20 mouse cellular contexts compared by ENCODE assay signal in genomic region chr11:101729308-101729707, GRCm38 (mm10). TPM values are rescaled to one million over a fixed set of nuclear protein-coding genes. Genes with fewer than 3 reads are reported as not detected.
DNase-seq lines count a peak whose midpoint lies in the region; ATAC-seq and TF ChIP-seq lines count a peak whose summit lies in the region.
"Had no signal": no experiment of that assay in that cellular context is flagged by ENCODE, and none has a peak within 500 bp of the region (broad histone marks: within the 10 kb centered on the region; RNA-seq: fewer than 3 reads in every experiment).

No protein-coding gene starts in this region.

- no peaks in the 10 kb centered on the region for H3K36me3 ChIP-seq in intestine, embryonic 16.5 days (ENCODE audit: control insufficient read depth, insufficient read depth, low read length)
- H3K36me3 ChIP-seq in intestine, postnatal 0 days (ENCODE audit: control insufficient read depth, insufficient read depth) = no peaks in the 10 kb centered on the region
- no peaks in the 10 kb centered on the region for H3K36me3 ChIP-seq in stomach, embryonic 16.5 days (ENCODE audit: control insufficient read depth, insufficient read depth, low read length)
- no peaks in the 10 kb centered on the region for H3K36me3 ChIP-seq in kidney, adult 2 months (ENCODE audit: control insufficient read depth, insufficient read depth, low read length)
- H3K36me3 ChIP-seq: forebrain, embryonic 15.5 days; heart, embryonic 12.5 days had no signal

- no peak overlapping the region for H3K4me2 ChIP-seq in intestine, embryonic 16.5 days (ENCODE audit: low read depth, low read length)
- no peak overlapping the region for H3K4me2 ChIP-seq in intestine, postnatal 0 days (replicated peaks; ENCODE audit: low read depth)
- H3K4me2 ChIP-seq in stomach, embryonic 16.5 days (ENCODE audit: low read depth, low read length) = no peak overlapping the region
- H3K4me2 ChIP-seq: forebrain, embryonic 15.5 days; heart, embryonic 12.5 days; hindbrain, embryonic 14.5 days had no signal

- H3K4me3 ChIP-seq in intestine, embryonic 16.5 days (ENCODE audit: low read length) = no peak overlapping the region
- H3K4me3 ChIP-seq in intestine, postnatal 0 days (ENCODE audit: low read depth, low read length) = no peak overlapping the region
- no peak overlapping the region for H3K4me3 ChIP-seq in stomach, embryonic 16.5 days (replicated peaks; ENCODE audit: low read length)
- no peak overlapping the region for H3K4me3 ChIP-seq in kidney, adult 2 months (ENCODE audit: insufficient read depth, low read depth, low read length)
- H3K4me3 ChIP-seq: forebrain, embryonic 15.5 days; heart, adult 2 months; heart, embryonic 12.5 days; hindbrain, embryonic 10.5 days had no signal

- TF ChIP-seq POLR2A in kidney, adult 2 months (IDR thresholded peaks at IDR 0.05; ENCODE audit: low read depth, low read length) = no peak

- 13% methylated on average over 3 of the region's 3 CpGs for WGBS in intestine, embryonic 16.5 days
- 23% methylated on average over 3 of the region's 3 CpGs for WGBS in intestine, postnatal 0 days
- WGBS in stomach, embryonic 16.5 days = 8% methylated on average over 3 of the region's 3 CpGs
- 69% methylated on average over 3 of the region's 3 CpGs for WGBS in kidney, adult 2 months

- TF ChIP-seq CTCF in intestine, postnatal 0 days (IDR thresholded peaks at IDR 0.05; ENCODE audit: low read depth) = no peak
- TF ChIP-seq CTCF in kidney, adult 2 months (conservative IDR thresholded peaks at IDR 0.05; ENCODE audit: insufficient read depth, insufficient read length, low read depth, low read length) = no peak

- no peaks in the 10 kb centered on the region for H3K27me3 ChIP-seq in intestine, embryonic 16.5 days (replicated peaks; ENCODE audit: control insufficient read depth, insufficient read depth, low read length)
- H3K27me3 ChIP-seq in intestine, postnatal 0 days (replicated peaks; ENCODE audit: control insufficient read depth, insufficient read depth, low read length) = no peaks in the 10 kb centered on the region
- no peaks in the 10 kb centered on the region for H3K27me3 ChIP-seq in stomach, embryonic 16.5 days (ENCODE audit: control insufficient read depth, insufficient read depth, low read length)
- H3K27me3 ChIP-seq in kidney, adult 2 months (replicated peaks; ENCODE audit: control insufficient read depth, insufficient read depth, low read length) = no peaks in the 10 kb centered on the region
- H3K27me3 ChIP-seq: forebrain, embryonic 15.5 days; heart, embryonic 12.5 days had no signal

- peaks cover 9% of the 10 kb centered on the region for H3K4me1 ChIP-seq in intestine, embryonic 16.5 days (ENCODE audit: control insufficient read depth, insufficient read depth, low read length)
- H3K4me1 ChIP-seq in intestine, postnatal 0 days (replicated peaks; ENCODE audit: control insufficient read depth, insufficient read depth, low read length) = no peaks in the 10 kb centered on the region
- peaks cover 11% of the 10 kb centered on the region; the same call in 1 of the 2 replicates for H3K4me1 ChIP-seq in stomach, embryonic 16.5 days (ENCODE audit: control insufficient read depth, insufficient read depth, low read length)
- peaks cover 4% of the 10 kb centered on the region; the same call in 1 of the 2 replicates for H3K4me1 ChIP-seq in kidney, adult 2 months (ENCODE audit: control insufficient read depth, insufficient read depth, low read length)

- H3K27ac ChIP-seq in intestine, embryonic 16.5 days (ENCODE audit: low read length) = 0 out of 2 replicates have a peak overlapping the region, but pooled peaks have one; percentile 5
- H3K27ac ChIP-seq in intestine, postnatal 0 days (ENCODE audit: low read depth, low read length) = no peak overlapping the region
- 0 out of 2 replicates have a peak overlapping the region, but pooled peaks have one; percentile 2 for H3K27ac ChIP-seq in stomach, embryonic 16.5 days (ENCODE audit: low read length)
- no peak overlapping the region for H3K27ac ChIP-seq in kidney, adult 2 months (ENCODE audit: insufficient read depth, low read depth, low read length)
- H3K27ac ChIP-seq: forebrain, embryonic 15.5 days; heart, adult 2 months; hindbrain, embryonic 10.5 days; hindbrain, embryonic 14.5 days had no signal

- no peak overlapping the region for H3K9ac ChIP-seq in intestine, embryonic 16.5 days (ENCODE audit: low read depth, low read length)
- H3K9ac ChIP-seq in intestine, postnatal 0 days (ENCODE audit: low read depth, low read length) = no peak overlapping the region
- H3K9ac ChIP-seq in stomach, embryonic 16.5 days (ENCODE audit: low read length) = no peak overlapping the region
- H3K9ac ChIP-seq: forebrain, embryonic 15.5 days; heart, embryonic 12.5 days; hindbrain, embryonic 14.5 days had no signal

- H3K9me3 ChIP-seq in intestine, embryonic 16.5 days (ENCODE audit: control insufficient read depth, low read length) = no peaks in the 10 kb centered on the region
- no peaks in the 10 kb centered on the region for H3K9me3 ChIP-seq in intestine, postnatal 0 days (ENCODE audit: control insufficient read depth)
- H3K9me3 ChIP-seq in stomach, embryonic 16.5 days (replicated peaks; ENCODE audit: control insufficient read depth, low read length) = no peaks in the 10 kb centered on the region
- H3K9me3 ChIP-seq: forebrain, embryonic 15.5 days; G1E; heart, embryonic 12.5 days; hindbrain, embryonic 10.5 days had no signal

- peak; percentile 18 to 38 for DNase-seq in adrenal gland, adult (ENCODE audit: inconsistent age in 2 of 2, low spot score in 1 of 2)
- no peak for DNase-seq in adrenal gland, postnatal 10 days
- DNase-seq in MN1 (ENCODE audit: low spot score) = peak; percentile 32
- DNase-seq in retina, postnatal 1 day = no peak
- no peak for DNase-seq in kidney, adult 2 months
- DNase-seq: B cell, adult 2 months; cerebellum, adult 11-12 months; cerebellum, adult 9-10 months; cerebellum, postnatal 25 days; gastrocnemius, postnatal 36 days; heart, adult 2 months had no signal

- ATAC-seq in intestine, embryonic 16.5 days = no peak
- ATAC-seq in intestine, postnatal 0 days = no peak
- no peak for ATAC-seq in stomach, embryonic 16.5 days (ENCODE audit: insufficient read depth, low FRiP score)
- ATAC-seq: CD4-positive, CD25-positive, alpha-beta regulatory T cell, adult 4 months; forebrain, embryonic 15.5 days had no signal

RNA-seq across cellular contexts. Expression of gene Dhx8, which starts 3.4 kb away (rescaled TPM):
- total RNA-seq in adrenal gland, postnatal 10 days (2021) = 10 to 100 TPM; 23.6 to 24.4 TPM
- polyA plus RNA-seq in intestine, embryonic 16.5 days (2015; fragmentation: Nextera tagmentation; extraction: Ambion mirVana) = 21.4 and 23.0 TPM in 2 replicates
- polyA plus RNA-seq in intestine, postnatal 0 days (2015; fragmentation: Nextera tagmentation; extraction: Ambion mirVana) = 11.6 and 14.1 TPM in 2 replicates
- 28.5 and 29.4 TPM in 2 replicates for polyA plus RNA-seq in stomach, embryonic 16.5 days (2015; fragmentation: Nextera tagmentation; extraction: Ambion mirVana)
- 9.8 and 10.6 TPM in 2 replicates for polyA plus RNA-seq in kidney, adult 2 months (2012; rRNA removed)

RNA-seq across cellular contexts. Expression of gene Etv4, which starts 55.9 kb away (rescaled TPM):
- 1 to 10 TPM; 3.2 to 3.9 TPM for total RNA-seq in adrenal gland, postnatal 10 days (2021)
- 3.8 and 4.8 TPM in 2 replicates for polyA plus RNA-seq in intestine, embryonic 16.5 days (2015; fragmentation: Nextera tagmentation; extraction: Ambion mirVana)
- 1.8 and 1.9 TPM in 2 replicates for polyA plus RNA-seq in intestine, postnatal 0 days (2015; fragmentation: Nextera tagmentation; extraction: Ambion mirVana)
- 4.9 and 6.6 TPM in 2 replicates for polyA plus RNA-seq in stomach, embryonic 16.5 days (2015; fragmentation: Nextera tagmentation; extraction: Ambion mirVana)
- 1.1 and 1.3 TPM in 2 replicates for polyA plus RNA-seq in kidney, adult 2 months (2012; rRNA removed)
- total RNA-seq: heart, adult 2 months had no signal
- polyA plus RNA-seq: CD4-positive, CD25-positive, alpha-beta regulatory T cell, adult 4 months had no signal

Comparison
In these comparisons a context has a peak if more than half of its experiments do, and no peak if none do; other contexts are left out.
1. DNase-seq: peak in adrenal gland, adult (2 of 2) and MN1 (single experiment); none in adrenal gland, postnatal 10 days (single experiment), retina, postnatal 1 day (single experiment) and kidney, adult 2 months (single experiment).
2. H3K27ac ChIP-seq: peak in intestine, embryonic 16.5 days (single experiment) and stomach, embryonic 16.5 days (single experiment); none in intestine, postnatal 0 days (single experiment) and kidney, adult 2 months (single experiment).